Mouse (Mus musculus) bone marrow, adult 2 months (tissue): ENCODE results near the gene Prrt1. TPM values are rescaled to one million over a fixed set of nuclear protein-coding genes. Genes with fewer than 3 reads are reported as not detected.

Source experiments
- H3K27ac ChIP-seq: fragments of 200-500 bp; 2 replicates; pipeline ENCODE4 v1.5.1; 2012; ENCODE audit warnings: low read depth, mild to moderate bottlenecking, control low read depth, inconsistent platforms, low read length; ENCODE audit not compliant: control insufficient read depth, poor library complexity, insufficient read depth
- H3K4me1 ChIP-seq: fragments of 200-500 bp; 2 replicates; pipeline ENCODE4 v1.6.1; 2011; ENCODE audit warnings: low read length; ENCODE audit not compliant: control insufficient read depth, insufficient read depth
- H3K4me3 ChIP-seq: fragments of 200-500 bp; replicated peaks from 2 replicates; pipeline ENCODE3; 2011; ENCODE audit warnings: mild to moderate bottlenecking, low read depth, low read length, control low read depth; ENCODE audit not compliant: control insufficient read depth
- CTCF ChIP-seq: fragments of 200-500 bp; IDR thresholded peaks from 2 replicates; pipeline ENCODE4 v1.5.1; 2011; ENCODE audit warnings: low read length, control low read depth; ENCODE audit not compliant: control insufficient read depth, insufficient read depth
- POLR2A ChIP-seq: fragments of 200-500 bp; IDR thresholded peaks from 2 replicates; pipeline ENCODE4 v1.6.1; 2011; ENCODE audit warnings: low read depth, mild to moderate bottlenecking, control low read depth, low read length, borderline replicate concordance; ENCODE audit not compliant: control insufficient read depth
- WGBS: fragments of 180-500 bp; shearing (Covaris S2); methylation state at CpG from one replicate; pipeline ENCODE4 v1.1.7; 2018; 5-methylcytosine and 5-hydroxymethylcytosine counted together
- polyA plus RNA-seq: library from polyadenylated mRNA; stranded (reverse); fragments of >200 nt; gene quantifications from 2 replicates; pipeline ENCODE4 v1.2.4, GENCODE M21; 2011; ENCODE audit warnings: low replicate concordance; ENCODE audit not compliant: missing spikeins, insufficient read depth, insufficient read length

The Prrt1 gene
- polyA plus RNA-seq, 1 experiment, result 4.5 TPM

GRCm38 (mm10) chr17:34604511-34605237, 24.7 kb upstream of the Prrt1 start:
- Histone ChIP-seq H3K4me1 (peaks cover 8% of the 10 kb centered on the region; the same call in 1 of the 2 replicates), H3K27ac (peak overlapping the region; percentile 94)
- 16% methylated on average over 24 of the region's 24 CpGs for WGBS

GRCm38 (mm10) chr17:34605609-34606008, 23.7 kb upstream of the Prrt1 start:
- WGBS, result 0% methylated on average over 30 of the region's 30 CpGs
- TF ChIP-seq CTCF, result no peak
- TF ChIP-seq POLR2A, result peak; percentile 90; the same call in 1 of the 2 replicates
- peaks cover 8% of the 10 kb centered on the region; the same call in 1 of the 2 replicates for H3K4me1 ChIP-seq

More at GRCm38 (mm10) chr17:34604511-34605237, 24.7 kb upstream of the Prrt1 start:
- TF ChIP-seq POLR2A (no peak), CTCF (no peak)
- H3K4me3 ChIP-seq, result peak overlapping the region; percentile 80

GRCm38 (mm10) chr17:34606186-34607039, 22.9 kb upstream of the Prrt1 start:
- WGBS, result 11% methylated on average over 32 of the region's 32 CpGs
- Histone ChIP-seq H3K27ac (peak overlapping the region; percentile 94; the same call in 1 of the 2 replicates), H3K4me3 (peak overlapping the region; percentile 75), H3K4me1 (peaks cover 8% of the 10 kb centered on the region; the same call in 1 of the 2 replicates)
- TF ChIP-seq POLR2A, result no peak
- TF ChIP-seq CTCF, result no peak

More at GRCm38 (mm10) chr17:34605609-34606008, 23.7 kb upstream of the Prrt1 start:
- Histone ChIP-seq H3K27ac (peak overlapping the region; percentile 94), H3K4me3 (peak overlapping the region; percentile 75)

GRCm38 (mm10) chr17:34607997-34608396, 21.3 kb upstream of the Prrt1 start:
- 64% methylated on average over 7 of the region's 7 CpGs for WGBS
- H3K4me1 ChIP-seq, result peaks cover 8% of the 10 kb centered on the region; the same call in 1 of the 2 replicates
- TF ChIP-seq POLR2A (no peak), CTCF (no peak)

GRCm38 (mm10) chr17:34611050-34611449, 18.3 kb upstream of the Prrt1 start:
- Histone ChIP-seq H3K27ac (no peak overlapping the region), H3K4me3 (no peak overlapping the region), H3K4me1 (peaks cover 8% of the 10 kb centered on the region; the same call in 1 of the 2 replicates)
- 91% methylated on average over 8 of the region's 8 CpGs for WGBS
- no peak for TF ChIP-seq CTCF
- 0 out of 2 replicates have a peak, but pooled peaks have one; percentile 22 for TF ChIP-seq POLR2A

More at GRCm38 (mm10) chr17:34607997-34608396, 21.3 kb upstream of the Prrt1 start:
- H3K27ac ChIP-seq, result no peak overlapping the region
- no peak overlapping the region for H3K4me3 ChIP-seq

GRCm38 (mm10) chr17:34613054-34613645, 16.2 kb upstream of the Prrt1 start:
- Histone ChIP-seq H3K4me1 (peaks cover 2% of the 10 kb centered on the region; the same call in 1 of the 2 replicates), H3K4me3 (no peak overlapping the region), H3K27ac (no peak overlapping the region)
- 57% methylated on average over 11 of the region's 11 CpGs for WGBS
- TF ChIP-seq POLR2A (no peak), CTCF (no peak)

GRCm38 (mm10) chr17:34613830-34614229, 15.5 kb upstream of the Prrt1 start:
- TF ChIP-seq CTCF, result no peak
- no peak for TF ChIP-seq POLR2A
- Histone ChIP-seq H3K4me3 (no peak overlapping the region), H3K27ac (no peak overlapping the region), H3K4me1 (peaks cover 2% of the 10 kb centered on the region; the same call in 1 of the 2 replicates)
- 84% methylated on average over 10 of the region's 10 CpGs for WGBS
